ENCODE assay signal across 9 mouse cellular contexts in the genomic region with DNA sequence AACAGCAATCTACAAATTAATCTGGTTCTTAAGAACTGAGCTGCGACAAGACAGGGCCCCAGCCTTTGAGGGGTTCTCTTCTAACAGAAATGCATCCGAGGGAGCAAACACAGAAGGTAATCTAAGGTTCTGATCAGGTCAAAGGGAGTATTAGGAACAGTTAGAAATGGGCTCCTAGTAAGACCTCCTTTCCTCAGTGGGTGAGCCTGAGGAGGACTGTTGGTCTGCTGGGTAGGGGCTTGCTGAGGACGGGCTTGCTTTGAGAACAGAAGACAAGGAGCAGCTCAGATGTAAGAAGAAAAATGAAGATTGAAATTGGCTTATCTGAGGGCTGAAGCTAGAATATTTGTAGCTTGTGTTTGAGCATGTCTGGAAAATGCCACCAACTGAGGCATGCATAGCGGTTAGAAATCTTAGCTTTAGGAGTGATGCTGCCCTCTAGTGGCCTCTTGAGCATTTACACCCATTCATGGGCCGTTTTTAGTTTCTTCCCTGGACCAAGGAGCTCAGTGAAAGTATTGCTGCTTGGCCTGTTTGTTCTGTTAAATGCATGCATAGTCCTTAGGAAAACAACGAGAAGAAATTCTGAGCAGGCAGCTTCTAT. TPM values are rescaled to one million over a fixed set of nuclear protein-coding genes. Genes with fewer than 3 reads are reported as not detected.
A peak's percentile ranks its signal among the peaks of the same experiment; 100 is the strongest.
DNase-seq lines count a peak whose midpoint lies in the region; ATAC-seq and TF ChIP-seq lines count a peak whose summit lies in the region.
"Had no signal": no experiment of that assay in that cellular context is flagged by ENCODE, and none has a peak within 500 bp of the region (broad histone marks: within the 10 kb centered on the region; RNA-seq: fewer than 3 reads in every experiment).

No protein-coding gene starts in this region.

- in situ Hi-C loops in ES-E14 (cut with MboI; ENCODE audit: low sequenced_read_pairs in 2 of 2, unreplicated experiment in 2 of 2), result loop anchor here in 1 of 2 experiments (25.0 kb wide), 1 partner anchor 335 kb away; no protein-coding TSS in a partner anchor

- H3K27me3 ChIP-seq in forebrain, embryonic 16.5 days (replicated peaks; ENCODE audit: control insufficient read depth, insufficient read depth, low read length), result no peaks in the 10 kb centered on the region
- no peaks in the 10 kb centered on the region for H3K27me3 ChIP-seq in kidney, embryonic 16.5 days (ENCODE audit: insufficient read depth, low read length)
- no peaks in the 10 kb centered on the region for H3K27me3 ChIP-seq in liver, embryonic 11.5 days (replicated peaks; ENCODE audit: control insufficient read depth, insufficient read depth, low read length)
- no peaks in the 10 kb centered on the region for H3K27me3 ChIP-seq in neural tube, embryonic 15.5 days (replicated peaks)

- H3K9me3 ChIP-seq in ES-E14 (ENCODE audit: control insufficient read depth, insufficient read depth, low read depth, low read length), result no peaks in the 10 kb centered on the region
- no peaks in the 10 kb centered on the region for H3K9me3 ChIP-seq in forebrain, embryonic 16.5 days (ENCODE audit: control insufficient read depth, low read length)
- H3K9me3 ChIP-seq in kidney, embryonic 16.5 days (ENCODE audit: low read length), result no peaks in the 10 kb centered on the region
- no peaks in the 10 kb centered on the region for H3K9me3 ChIP-seq in liver, embryonic 11.5 days (ENCODE audit: control insufficient read depth, low read length)
- H3K9me3 ChIP-seq in neural tube, embryonic 15.5 days (replicated peaks), result no peaks in the 10 kb centered on the region

- no peaks in the 10 kb centered on the region for H3K36me3 ChIP-seq in ES-E14 (ENCODE audit: control insufficient read depth, insufficient read depth, low read length, poor library complexity, severe bottlenecking)
- H3K36me3 ChIP-seq in forebrain, embryonic 16.5 days (ENCODE audit: control insufficient read depth, insufficient read depth), result no peaks in the 10 kb centered on the region
- H3K36me3 ChIP-seq in kidney, embryonic 16.5 days (ENCODE audit: insufficient read depth, low read length), result no peaks in the 10 kb centered on the region
- no peaks in the 10 kb centered on the region for H3K36me3 ChIP-seq in liver, embryonic 11.5 days (ENCODE audit: control insufficient read depth, insufficient read depth, low read length)
- no peaks in the 10 kb centered on the region for H3K36me3 ChIP-seq in neural tube, embryonic 15.5 days

- H3K27ac ChIP-seq in ES-E14 (ENCODE audit: insufficient read depth, low read depth, low read length, poor library complexity, severe bottlenecking), result no peak overlapping the region
- H3K27ac ChIP-seq in forebrain, embryonic 16.5 days (ENCODE audit: low read length), result no peak overlapping the region
- H3K27ac ChIP-seq in kidney, embryonic 16.5 days (ENCODE audit: low read length), result no peak overlapping the region
- no peak overlapping the region for H3K27ac ChIP-seq in liver, embryonic 11.5 days (ENCODE audit: low read depth, low read length)
- H3K27ac ChIP-seq in neural tube, embryonic 15.5 days (replicated peaks), result peak overlapping the region; percentile 63

- DNase-seq in A20 (ENCODE audit: low read depth, low spot score), result peak; percentile 51
- DNase-seq in ES-E14 (ENCODE audit: low read depth, low spot score), result peak; percentile 40
- peak; percentile 42 to 61 for DNase-seq in cerebellum, adult 18-20 months
- DNase-seq in liver, embryonic 11.5 days (ENCODE audit: low spot score), result no peak
- DNase-seq in urinary bladder, adult 2 months (ENCODE audit: low spot score), result no peak

- H3K9ac ChIP-seq in ES-E14 (ENCODE audit: insufficient read depth, low read depth, low read length, poor library complexity, severe bottlenecking), result no peak overlapping the region
- no peak overlapping the region for H3K9ac ChIP-seq in forebrain, embryonic 16.5 days (replicated peaks; ENCODE audit: low read depth, low read length)
- H3K9ac ChIP-seq in kidney, embryonic 16.5 days (replicated peaks; ENCODE audit: low read length), result no peak overlapping the region
- H3K9ac ChIP-seq in liver, embryonic 11.5 days (ENCODE audit: low read depth, low read length), result no peak overlapping the region
- no peak overlapping the region for H3K9ac ChIP-seq in neural tube, embryonic 15.5 days (replicated peaks)

- 31% methylated on average over 6 of the region's 6 CpGs for WGBS in forebrain, embryonic 16.5 days
- 32% methylated on average over 6 of the region's 6 CpGs for WGBS in kidney, embryonic 16.5 days
- WGBS in liver, embryonic 11.5 days, result 32% methylated on average over 6 of the region's 6 CpGs
- WGBS in neural tube, embryonic 15.5 days, result 30% methylated on average over 6 of the region's 6 CpGs

- ATAC-seq in forebrain, embryonic 16.5 days, result peak; percentile 74
- peak; percentile 57; the same call in 1 of the 2 replicates for ATAC-seq in kidney, embryonic 16.5 days (ENCODE audit: low FRiP score, low TSS enrichment)
- ATAC-seq in liver, embryonic 11.5 days (replicated peaks; ENCODE audit: low FRiP score), result 0 out of 2 replicates have a peak, but pooled peaks have one; percentile 24
- peak; percentile 66 for ATAC-seq in neural tube, embryonic 15.5 days (ENCODE audit: low FRiP score)

- no peak overlapping the region for H3K4me3 ChIP-seq in ES-E14 (ENCODE audit: insufficient read depth in 1 of 2, low read depth in 1 of 2, low read length in 2 of 2, poor library complexity in 1 of 2, severe bottlenecking in 1 of 2)
- no peak overlapping the region for H3K4me3 ChIP-seq in forebrain, embryonic 16.5 days (replicated peaks; ENCODE audit: low read length)
- no peak overlapping the region for H3K4me3 ChIP-seq in kidney, embryonic 16.5 days (ENCODE audit: low read length)
- H3K4me3 ChIP-seq in liver, embryonic 11.5 days (ENCODE audit: low read depth, low read length), result no peak overlapping the region
- H3K4me3 ChIP-seq in neural tube, embryonic 15.5 days (replicated peaks), result no peak overlapping the region

- no peaks in the 10 kb centered on the region for H3K4me1 ChIP-seq in ES-E14 (ENCODE audit: control insufficient read depth in 2 of 2, insufficient read depth in 2 of 2, low read length in 2 of 2, poor library complexity in 1 of 2)
- peaks cover 8% of the 10 kb centered on the region for H3K4me1 ChIP-seq in forebrain, embryonic 16.5 days (replicated peaks; ENCODE audit: control insufficient read depth, insufficient read depth, low read length)
- no peaks in the 10 kb centered on the region for H3K4me1 ChIP-seq in kidney, embryonic 16.5 days (ENCODE audit: insufficient read depth, low read length)
- no peaks in the 10 kb centered on the region for H3K4me1 ChIP-seq in liver, embryonic 11.5 days (replicated peaks; ENCODE audit: control insufficient read depth, insufficient read depth, low read length)
- peaks cover 17% of the 10 kb centered on the region; the same call in 1 of the 2 replicates for H3K4me1 ChIP-seq in neural tube, embryonic 15.5 days

- no peak overlapping the region for H3K4me2 ChIP-seq in forebrain, embryonic 16.5 days (ENCODE audit: low read length)
- no peak overlapping the region for H3K4me2 ChIP-seq in kidney, embryonic 16.5 days (replicated peaks; ENCODE audit: low read depth, low read length)
- no peak overlapping the region for H3K4me2 ChIP-seq in liver, embryonic 11.5 days
- H3K4me2 ChIP-seq in neural tube, embryonic 15.5 days, result no peak overlapping the region

TF ChIP-seq in ES-E14, 5 proteins besides CTCF, POLR2A, EP300 and RAD21:
- TF ChIP-seq ZC3H11A (IDR thresholded peaks at IDR 0.05; ENCODE audit: borderline replicate concordance, low read depth, low read length) (peak; percentile 21; the same call in 1 of the 2 replicates), CHD2 (IDR thresholded peaks at IDR 0.05; ENCODE audit: low read depth, low read length) (no peak)

RNA-seq across cellular contexts. Expression of a gene that starts 33.5 kb away (rescaled TPM):
- total RNA-seq in ES-E14 (2012; rRNA removed), result 3.3 and 5.0 TPM in 2 replicates
- 26.6 and 27.5 TPM in 2 replicates for polyA plus RNA-seq in forebrain, embryonic 16.5 days (2015; fragmentation: Nextera tagmentation; extraction: Ambion mirVana)
- 11.0 and 11.3 TPM in 2 replicates for polyA plus RNA-seq in kidney, embryonic 16.5 days (2015; fragmentation: Nextera tagmentation; extraction: Ambion mirVana)
- 24.3 and 26.5 TPM in 2 replicates for polyA plus RNA-seq in liver, embryonic 11.5 days (2014; fragmentation: Nextera tagmentation; extraction: Ambion mirVana)
- polyA plus RNA-seq in neural tube, embryonic 15.5 days (2015; fragmentation: Nextera tagmentation; extraction: Ambion mirVana), result 18.7 and 23.9 TPM in 2 replicates
- 13.1 and 13.5 TPM in 2 replicates for polyA plus RNA-seq in urinary bladder, adult 2 months (2012; rRNA removed)

RNA-seq across cellular contexts. Expression of a gene that starts 43.2 kb away (rescaled TPM):
- total RNA-seq in ES-E14 (2012; rRNA removed), result not detected in 2 replicates
- not detected in 2 replicates for polyA plus RNA-seq in forebrain, embryonic 16.5 days (2015; fragmentation: Nextera tagmentation; extraction: Ambion mirVana)
- not detected in 2 replicates for polyA plus RNA-seq in kidney, embryonic 16.5 days (2015; fragmentation: Nextera tagmentation; extraction: Ambion mirVana)
- not detected in 2 replicates for polyA plus RNA-seq in liver, embryonic 11.5 days (2014; fragmentation: Nextera tagmentation; extraction: Ambion mirVana)
- polyA plus RNA-seq in neural tube, embryonic 15.5 days (2015; fragmentation: Nextera tagmentation; extraction: Ambion mirVana), result not detected in 2 replicates
- polyA plus RNA-seq in urinary bladder, adult 2 months (2012; rRNA removed), result not detected in 2 replicates
- polyA plus RNA-seq: frontal cortex, adult 2 months had no signal

Comparison
In these comparisons a context has a peak if more than half of its experiments do, and no peak if none do; other contexts are left out.
1. DNase-seq: peak in A20 (single experiment), ES-E14 (single experiment) and cerebellum, adult 18-20 months (2 of 2); none in liver, embryonic 11.5 days (single experiment) and urinary bladder, adult 2 months (single experiment).
2. ATAC-seq: peak in every context shown above with its lines; median percentile 74 in forebrain, embryonic 16.5 days; 66 in neural tube, embryonic 15.5 days; 57 in kidney, embryonic 16.5 days; 24 in liver, embryonic 11.5 days.